Mouse (Mus musculus) embryo, embryonic 10 days (tissue): ENCODE data around the gene Olfr1023.

Source experiments
- DNase-seq: peaks from one replicate; pipeline ENCODE4 v3.0.0-alpha.2; 2015; ENCODE audit warnings: low spot score

Olfr1023 gene

GRCm38 (mm10) chr2:85885340-85885739 lies at the start of gene Olfr1023:
Gene Olfr1023 (plus strand): TSS chr2:85885640.
- DNase-seq: no peak

GRCm38 (mm10) chr2:85845383-85845782 lies 40.1 kb upstream of the Olfr1023 start, which contains the start of gene Olfr1019:
Gene Olfr1019 (minus strand): TSS chr2:85845483.
- DNase-seq: no peak

- DNase-seq: no peak
Observed at GRCm38 (mm10) chr2:85846730-85847129, 38.7 kb upstream of the Olfr1023 start, which contains the start of gene Olfr1020. Gene Olfr1020 (plus strand): TSS chr2:85847030.

GRCm38 (mm10) chr2:85868294-85868693 lies 17.1 kb upstream of the Olfr1023 start, which contains the start of gene Olfr1022:
Gene Olfr1022 (plus strand): TSS chr2:85868594.
- no peak for DNase-seq

GRCm38 (mm10) chr2:85904952-85905351 lies 19.5 kb downstream of the Olfr1023 start, which contains the start of gene Olfr1024:
Gene Olfr1024 (minus strand): TSS chr2:85905052.
- no peak for DNase-seq

GRCm38 (mm10) chr2:85913197-85913596 lies 27.8 kb downstream of the Olfr1023 start:
- no peak for DNase-seq

- DNase-seq: no peak
Observed at GRCm38 (mm10) chr2:85914893-85915292, 29.5 kb downstream of the Olfr1023 start, which contains the start of gene Olfr1025-ps1. Gene Olfr1025-ps1 (plus strand): TSS chr2:85915193.

GRCm38 (mm10) chr2:85921258-85921657 lies 35.8 kb downstream of the Olfr1023 start, which contains the start of gene Olfr1026:
Gene Olfr1026 (plus strand): TSS chr2:85921558.
- no peak for DNase-seq
